Mouse (Mus musculus) spleen, adult 12 weeks (tissue): ENCODE measurements around the gene Ankrd60.

ENCODE experiments used
- DNase-seq: peaks from one replicate; pipeline ENCODE4 v3.0.0; 2022; ENCODE audit warnings: low spot score

Gene Ankrd60

DNA sequence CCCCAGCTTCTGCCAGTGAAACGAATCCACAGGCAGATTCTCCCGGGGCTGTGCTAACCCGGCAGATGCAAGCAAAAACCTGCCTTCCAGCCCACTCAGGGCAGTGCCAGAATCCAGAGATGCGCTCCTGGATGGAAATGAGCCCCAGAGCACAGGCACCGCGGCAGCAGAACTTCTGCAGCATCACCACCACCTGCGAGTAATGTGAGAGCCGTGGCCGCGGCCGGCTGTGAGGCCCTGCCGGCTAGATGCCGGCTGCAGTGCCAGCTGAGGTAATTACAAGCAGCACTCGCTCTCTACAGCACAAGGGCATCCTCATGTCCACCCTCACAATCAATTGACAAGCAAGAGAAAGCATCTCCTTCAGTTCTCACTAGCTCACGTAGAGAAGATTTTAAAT, 6.2 kb upstream of the Ankrd60 start:
- DNase-seq = no peak

GRCm38 (mm10) chr2:173583455-173583854, 5.3 kb upstream of the Ankrd60 start:
- no peak for DNase-seq

- no peak for DNase-seq
Observed at GRCm38 (mm10) chr2:173582903-173583302, 4.7 kb upstream of the Ankrd60 start.

- DNase-seq = no peak
Observed at GRCm38 (mm10) chr2:173581096-173581495, 2.9 kb upstream of the Ankrd60 start.

- DNase-seq = no peak
Observed at GRCm38 (mm10) chr2:173578595-173578994, 430 bp upstream of the Ankrd60 start.

- DNase-seq = no peak
Observed at GRCm38 (mm10) chr2:173564179-173564578, 14.0 kb downstream of the Ankrd60 start.

DNA sequence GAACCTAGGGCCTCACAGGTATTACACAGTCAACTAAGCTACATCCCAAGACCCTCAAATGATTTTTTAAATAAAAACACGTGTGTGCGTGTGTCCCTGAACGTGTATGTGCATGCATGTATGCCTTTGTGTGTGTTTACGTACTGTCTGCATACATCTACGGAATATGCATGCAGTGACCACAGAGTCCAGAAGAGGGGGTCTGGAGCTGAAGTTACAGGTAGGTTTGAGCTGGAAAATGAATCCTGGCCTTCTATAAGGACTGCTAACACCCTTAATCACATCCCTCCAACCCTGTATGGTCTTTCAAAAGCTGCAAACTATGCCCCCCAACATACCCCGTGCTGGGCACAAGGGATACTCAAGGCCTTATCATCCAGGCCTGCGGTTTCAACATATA, 14.8 kb downstream of the Ankrd60 start:
- DNase-seq = no peak

DNA sequence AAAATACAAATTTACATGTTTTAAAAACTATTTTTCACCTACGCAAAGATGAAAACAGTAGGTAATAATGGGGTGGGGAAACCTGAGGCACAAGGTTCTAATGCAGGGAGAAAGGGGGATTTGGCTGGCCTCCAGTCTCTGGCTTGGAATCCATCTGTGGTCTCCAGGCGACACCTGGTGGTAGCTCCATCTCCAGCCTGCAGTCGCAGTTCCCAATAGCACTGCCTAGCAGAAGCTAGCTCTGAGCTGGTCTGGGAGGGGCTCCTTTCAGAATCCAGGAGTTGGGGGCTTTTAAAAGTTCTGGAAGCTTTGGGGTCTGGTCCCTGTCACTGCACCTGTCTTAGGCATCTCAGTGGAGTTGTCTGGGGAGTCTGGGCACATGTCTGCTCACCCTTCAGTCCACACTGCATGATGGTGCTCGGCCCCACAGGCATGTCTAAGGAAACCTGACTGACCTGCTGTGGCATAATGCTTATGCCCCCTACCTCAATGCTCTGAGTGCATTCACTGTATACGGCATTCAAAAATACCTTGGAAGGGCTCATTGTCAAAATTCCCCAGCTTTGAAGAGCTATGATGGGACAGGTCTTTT, 16.2 kb downstream of the Ankrd60 start:
- peak; percentile 14 for DNase-seq

GRCm38 (mm10) chr2:173558754-173559396, 19.3 kb downstream of the Ankrd60 start:
- no peak for DNase-seq

GRCm38 (mm10) chr2:173553863-173554262, 24.3 kb downstream of the Ankrd60 start:
- no peak for DNase-seq

DNA sequence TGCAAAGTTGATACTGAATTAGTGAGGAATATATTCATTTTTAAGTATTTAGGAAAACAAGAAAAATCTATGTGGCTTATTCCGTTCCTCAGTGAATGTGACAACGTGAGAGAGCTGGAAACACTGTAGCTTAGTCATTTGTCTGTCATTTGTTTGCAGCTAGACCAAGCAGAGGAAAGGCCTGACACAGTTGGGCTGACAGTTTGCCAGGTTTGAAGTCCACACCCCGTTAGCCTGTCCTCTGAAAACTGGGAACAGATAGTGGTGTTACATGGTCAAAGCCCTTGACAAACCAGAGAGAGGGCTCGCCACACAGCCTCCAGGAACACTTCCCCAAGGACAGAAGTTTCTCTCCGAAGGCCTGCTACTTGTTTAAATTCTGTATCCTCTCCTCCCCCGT, 27.5 kb downstream of the Ankrd60 start:
- no peak for DNase-seq

- DNase-seq = no peak
Observed at GRCm38 (mm10) chr2:173549236-173549635, 28.9 kb downstream of the Ankrd60 start.

- DNase-seq = peak; percentile 35
Observed at GRCm38 (mm10) chr2:173545992-173546703, 32.0 kb downstream of the Ankrd60 start.

DNA sequence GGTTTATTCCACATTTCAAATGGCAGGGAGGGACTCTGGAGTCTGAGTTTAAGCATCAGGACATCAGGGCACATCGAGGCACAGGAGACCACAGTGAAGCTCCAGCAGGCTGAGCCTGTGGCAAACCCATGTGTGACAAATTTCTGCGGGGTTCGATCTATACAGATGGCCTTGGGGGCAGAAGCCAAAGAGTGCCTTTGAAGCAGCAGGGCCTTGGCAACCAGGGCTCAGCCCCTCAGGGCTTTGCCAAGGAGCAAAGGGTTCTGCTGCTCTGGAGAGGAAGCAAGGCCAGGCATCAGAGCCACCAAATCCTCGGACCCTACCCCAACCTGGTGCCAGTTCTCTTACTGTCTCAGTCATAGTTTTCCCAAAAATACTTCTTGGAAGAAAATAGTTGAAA, 35.4 kb downstream of the Ankrd60 start:
- no peak for DNase-seq

DNA sequence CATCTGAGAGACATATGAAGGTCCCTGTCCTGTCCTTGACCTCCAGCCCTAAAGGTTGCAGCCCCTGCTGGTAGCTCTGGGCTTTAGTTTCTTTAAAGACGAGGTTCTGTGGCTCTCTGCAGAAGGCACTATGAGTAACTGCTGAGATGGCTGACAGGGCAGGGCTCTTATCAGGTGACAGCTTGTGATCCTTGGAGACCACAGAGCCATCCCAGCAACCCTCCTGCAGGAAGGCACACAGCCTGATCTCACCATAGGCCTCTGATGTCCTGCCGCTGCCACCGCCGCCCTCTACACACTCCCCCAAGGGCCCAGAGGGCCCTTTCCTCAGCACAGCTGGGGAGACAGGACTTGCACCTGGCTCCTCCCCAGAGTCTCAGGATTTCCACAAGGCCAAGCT, 36.4 kb downstream of the Ankrd60 start:
- DNase-seq = no peak

DNA sequence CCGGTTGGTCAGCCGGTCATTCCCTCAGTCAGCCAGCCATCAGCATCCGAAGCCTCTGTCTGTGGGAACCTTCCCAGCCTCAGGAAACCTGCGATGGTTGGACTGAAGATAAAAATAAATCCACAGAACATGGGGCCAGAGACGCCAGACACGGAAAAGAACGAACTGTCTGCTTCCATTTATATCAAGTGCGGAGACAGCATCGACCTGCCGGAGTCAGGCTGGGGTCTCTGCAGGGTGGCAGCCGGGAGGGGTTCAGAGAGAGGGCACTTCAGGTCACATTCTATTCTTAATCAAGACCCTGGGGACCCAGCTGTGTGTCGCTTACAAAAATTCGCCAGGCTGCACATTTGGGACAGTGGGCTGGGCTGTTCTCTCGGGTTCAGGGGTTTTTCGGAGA, 38.4 kb downstream of the Ankrd60 start:
- DNase-seq = no peak

GRCm38 (mm10) chr2:173535886-173536285, 42.3 kb downstream of the Ankrd60 start:
- no peak for DNase-seq

- no peak for DNase-seq
Observed at GRCm38 (mm10) chr2:173535390-173535789, 42.8 kb downstream of the Ankrd60 start.

- DNase-seq = no peak
Observed at GRCm38 (mm10) chr2:173534581-173534980, 43.6 kb downstream of the Ankrd60 start.

GRCm38 (mm10) chr2:173532711-173533462, 45.3 kb downstream of the Ankrd60 start:
- no peak for DNase-seq

DNA sequence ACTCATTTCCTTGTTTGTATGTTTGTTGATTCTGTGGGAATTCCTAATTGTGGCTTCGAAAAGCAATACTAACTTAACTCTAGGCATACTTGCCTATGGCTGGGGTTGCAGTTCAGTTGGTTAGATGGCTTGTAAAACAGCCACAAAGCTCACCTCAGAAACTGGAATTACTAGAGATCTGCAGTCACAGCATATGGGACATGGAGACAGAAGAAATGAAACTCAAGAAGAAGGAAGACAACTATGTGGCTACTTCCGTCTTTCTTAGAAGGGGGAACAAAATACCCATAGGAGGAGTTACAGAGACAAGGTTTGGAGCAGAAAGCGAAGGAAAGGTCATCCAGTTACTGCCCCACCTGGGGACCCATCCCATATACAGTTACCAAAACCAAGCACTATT, 49.7 kb downstream of the Ankrd60 start:
- DNase-seq = no peak

GRCm38 (mm10) chr2:173522376-173522775, 55.8 kb downstream of the Ankrd60 start, which contains the start of gene 1700021F07Rik:
1700021F07Rik (plus strand) TSS chr2:173522586.
- no peak for DNase-seq
